ENCODE assay signal across 16 mouse cellular contexts in the genomic region with DNA sequence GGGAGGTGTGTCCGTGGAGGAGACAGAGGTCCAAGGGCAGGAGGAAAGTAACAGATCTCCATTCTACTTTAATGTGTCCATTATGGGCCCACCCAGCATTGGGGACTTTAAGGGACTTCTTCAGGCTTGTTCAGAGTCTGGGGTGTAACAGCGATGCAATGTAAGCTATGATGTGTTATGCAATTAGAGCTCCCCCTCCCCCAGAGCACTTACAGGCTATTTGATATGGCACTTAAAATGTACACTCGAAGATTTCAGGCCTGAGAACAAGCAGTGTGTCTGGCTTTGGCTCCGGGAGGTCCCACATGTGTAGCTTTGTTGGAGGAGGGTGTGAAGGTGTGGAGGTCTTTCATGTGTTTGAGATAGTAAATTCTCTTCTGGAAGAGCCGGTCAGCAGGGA. TPM values are rescaled to one million over a fixed set of nuclear protein-coding genes. Genes with fewer than 3 reads are reported as not detected.
"Had no signal": no experiment of that assay in that cellular context is flagged by ENCODE, and none has a peak within 500 bp of the region (broad histone marks: within the 10 kb centered on the region; RNA-seq: fewer than 3 reads in every experiment).

No protein-coding gene starts in this region.

- H3K27me3 ChIP-seq: liver, embryonic 15.5 days; neural tube, embryonic 13.5 days had no signal

- H3K27ac ChIP-seq: left cerebral cortex, adult 2 months; limb, embryonic 10.5 days; liver, embryonic 15.5 days; macrophage; neural tube, embryonic 13.5 days had no signal

- H3K36me3 ChIP-seq: limb, embryonic 10.5 days; liver, embryonic 15.5 days; neural tube, embryonic 13.5 days had no signal

- H3K9ac ChIP-seq: liver, embryonic 15.5 days; neural tube, embryonic 13.5 days had no signal

- ATAC-seq: midbrain, embryonic 16.5 days had no signal

- H3K4me2 ChIP-seq: liver, embryonic 11.5 days; liver, embryonic 15.5 days; midbrain, embryonic 11.5 days; neural tube, embryonic 13.5 days had no signal

- H3K9me3 ChIP-seq: limb, embryonic 10.5 days; liver, embryonic 15.5 days; neural tube, embryonic 13.5 days had no signal

- DNase-seq: kidney, adult 18-20 months; kidney, postnatal 10 days; retina, postnatal 1 day; right cerebral cortex, postnatal 4 days; spleen, adult 18-20 months; thymus, adult 18-20 months; thymus, postnatal 14 days had no signal

- H3K4me1 ChIP-seq: liver, embryonic 15.5 days; megakaryocyte, embryonic 14.5 days; neural tube, embryonic 13.5 days had no signal

- H3K4me3 ChIP-seq: left cerebral cortex, adult 2 months; limb, embryonic 10.5 days; liver, embryonic 15.5 days; megakaryocyte, embryonic 14.5 days; neural tube, embryonic 13.5 days had no signal

RNA-seq across cellular contexts. Expression of a gene that starts 7.6 kb away (rescaled TPM):
- polyA plus RNA-seq: macrophage had no signal
